Mouse (Mus musculus) limb, embryonic 12.5 days (tissue): ENCODE measurements at regions not wholly inside any gene's neighbourhood (a gene's known extent, or its start where the extent isn't known, plus 50 kb on each side); places are given as distances from the start of the nearest gene placed in this dataset.

Source experiments
- ATAC-seq: fragments of 200-750 bp; cut with Nextera tagmentation; 2 replicates; pipeline ENCODE4 v1.8.0; 2017; ENCODE audit warnings: low read depth, moderate TSS enrichment; ENCODE audit not compliant: insufficient number of reproducible peaks, insufficient read depth, low FRiP score, low TSS enrichment
- H3K27ac ChIP-seq: fragments of 300-500 bp; sonication (generic); 2 replicates; pipeline ENCODE4 v1.5.1; 2016; ENCODE audit warnings: mild to moderate bottlenecking, moderate library complexity
- H3K27me3 ChIP-seq: fragments of 300-500 bp; sonication (generic); 2 replicates; pipeline ENCODE4 v1.6.1; 2016; ENCODE audit warnings: mild to moderate bottlenecking, moderate library complexity
- H3K36me3 ChIP-seq: fragments of 300-500 bp; sonication (generic); 2 replicates; pipeline ENCODE4 v1.6.1; 2016; ENCODE audit warnings: mild to moderate bottlenecking, moderate library complexity
- H3K4me1 ChIP-seq: fragments of 300-500 bp; sonication (generic); replicated peaks from 2 replicates; pipeline ENCODE4 v1.6.1; 2016
- H3K4me2 ChIP-seq: fragments of 300-500 bp; sonication (generic); 2 replicates; pipeline ENCODE4 v1.6.1; 2016; ENCODE audit warnings: mild to moderate bottlenecking, moderate library complexity
- H3K4me3 ChIP-seq: fragments of 300-500 bp; sonication (generic); replicated peaks from 2 replicates; pipeline ENCODE4 v1.5.1; 2016; ENCODE audit warnings: mild to moderate bottlenecking
- H3K9ac ChIP-seq: fragments of 300-500 bp; sonication (generic); replicated peaks from 2 replicates; pipeline ENCODE4 v1.6.1; 2016; ENCODE audit warnings: mild to moderate bottlenecking, moderate library complexity
- H3K9me3 ChIP-seq: fragments of 300-500 bp; sonication (generic); 2 replicates; pipeline ENCODE4 v1.6.1; 2016; ENCODE audit warnings: mild to moderate bottlenecking, moderate library complexity
- WGBS: fragments of 180-500 bp; shearing (Covaris S2); methylation state at CpG from one replicate; pipeline ENCODE4 v1.1.7; 2016; 5-methylcytosine and 5-hydroxymethylcytosine counted together

- Histone ChIP-seq H3K4me3 (no peak overlapping the region), H3K36me3 (no peaks in the 10 kb centered on the region), H3K4me2 (no peak overlapping the region), H3K27ac (no peak overlapping the region), H3K27me3 (no peaks in the 10 kb centered on the region), H3K9ac (no peak overlapping the region), H3K9me3 (peaks cover 7% of the 10 kb centered on the region; the same call in 1 of the 2 replicates), H3K4me1 (no peaks in the 10 kb centered on the region)
- no peak for ATAC-seq
- WGBS = 74% methylated on average over 1 of the region's 1 CpGs
Measured at GRCm38 (mm10) chr11:43952151-43952550, 51.1 kb upstream of the Adra1b start.

GRCm38 (mm10) chr11:43958241-43958975 is 57.4 kb upstream of the Adra1b start:
- H3K9ac ChIP-seq = no peak overlapping the region
- WGBS = 28% methylated on average over 3 of the region's 3 CpGs
- H3K9me3 ChIP-seq = no peaks in the 10 kb centered on the region
- no peaks in the 10 kb centered on the region for H3K36me3 ChIP-seq
- H3K27ac ChIP-seq = no peak overlapping the region
- no peak overlapping the region for H3K4me3 ChIP-seq
- H3K4me2 ChIP-seq = no peak overlapping the region
- no peaks in the 10 kb centered on the region for H3K27me3 ChIP-seq
- H3K4me1 ChIP-seq = no peaks in the 10 kb centered on the region; the same call in 1 of the 2 replicates
- ATAC-seq = no peak

DNA sequence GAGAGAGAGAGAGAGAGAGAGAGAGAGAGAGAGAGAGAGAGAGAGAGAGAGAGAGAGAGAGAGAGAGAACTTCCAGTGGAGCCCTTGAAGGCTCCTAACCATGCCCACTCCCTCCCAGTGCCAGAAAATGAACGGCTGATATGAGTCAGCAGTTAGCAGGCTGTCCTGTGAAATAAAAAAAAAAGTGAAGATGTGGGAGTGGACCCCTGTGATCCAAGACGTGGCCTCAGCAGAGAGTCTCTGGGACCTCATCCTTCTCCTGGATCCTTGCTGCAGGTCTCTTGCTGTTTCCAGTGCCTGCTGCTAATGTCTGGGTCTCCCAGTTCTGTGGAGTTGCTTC is 57.9 kb upstream of the Adra1b start:
- Histone ChIP-seq H3K36me3 (no peaks in the 10 kb centered on the region), H3K9ac (no peak overlapping the region), H3K9me3 (no peaks in the 10 kb centered on the region), H3K4me2 (no peak overlapping the region), H3K4me3 (no peak overlapping the region), H3K27ac (no peak overlapping the region), H3K27me3 (no peaks in the 10 kb centered on the region), H3K4me1 (no peaks in the 10 kb centered on the region; the same call in 1 of the 2 replicates)
- WGBS = 46% methylated on average over 2 of the region's 2 CpGs
- ATAC-seq = no peak

DNA sequence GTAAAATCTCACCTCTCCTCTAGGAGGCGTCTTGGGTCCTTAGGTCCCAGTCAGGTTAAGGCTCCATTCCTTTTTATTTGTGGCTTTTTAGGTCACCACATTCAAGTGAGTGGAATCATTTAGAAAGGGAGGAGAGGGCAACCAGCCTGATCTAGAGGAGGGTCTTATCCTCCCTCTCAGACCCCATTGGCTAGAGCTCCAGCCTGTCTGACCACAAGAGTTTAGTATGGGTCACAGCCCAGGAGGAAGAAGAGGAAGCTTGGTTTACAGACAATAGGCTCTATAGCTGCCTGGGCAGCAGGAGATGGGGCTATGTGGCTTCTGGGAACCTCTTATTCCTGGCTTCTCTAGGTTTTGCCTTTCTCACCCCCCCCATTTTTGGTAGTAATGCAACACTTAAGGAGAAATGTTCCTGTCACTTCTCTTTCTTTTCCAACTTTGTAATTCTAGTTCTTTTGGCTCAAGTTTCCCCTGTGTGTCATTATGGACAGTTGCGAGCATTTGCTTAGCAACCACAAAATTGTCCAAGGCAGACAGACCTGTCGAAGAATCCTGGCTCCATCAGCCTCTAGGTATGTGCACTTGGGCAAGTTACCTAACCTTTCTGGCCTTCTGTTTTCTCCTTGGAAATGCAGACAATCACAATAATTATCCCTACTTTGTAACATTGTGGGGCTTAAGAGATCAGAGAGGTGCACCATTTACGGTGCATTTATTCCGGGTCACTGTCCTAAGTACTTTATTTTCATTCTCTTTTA is 59.5 kb upstream of the Adra1b start:
- H3K4me1 ChIP-seq = no peaks in the 10 kb centered on the region; the same call in 1 of the 2 replicates
- H3K9ac ChIP-seq = no peak overlapping the region
- no peak overlapping the region for H3K27ac ChIP-seq
- no peaks in the 10 kb centered on the region for H3K27me3 ChIP-seq
- no peak for ATAC-seq
- 79% methylated on average over 5 of the region's 5 CpGs for WGBS
- H3K36me3 ChIP-seq = no peaks in the 10 kb centered on the region
- no peak overlapping the region for H3K4me2 ChIP-seq
- no peak overlapping the region for H3K4me3 ChIP-seq
- no peaks in the 10 kb centered on the region for H3K9me3 ChIP-seq

DNA sequence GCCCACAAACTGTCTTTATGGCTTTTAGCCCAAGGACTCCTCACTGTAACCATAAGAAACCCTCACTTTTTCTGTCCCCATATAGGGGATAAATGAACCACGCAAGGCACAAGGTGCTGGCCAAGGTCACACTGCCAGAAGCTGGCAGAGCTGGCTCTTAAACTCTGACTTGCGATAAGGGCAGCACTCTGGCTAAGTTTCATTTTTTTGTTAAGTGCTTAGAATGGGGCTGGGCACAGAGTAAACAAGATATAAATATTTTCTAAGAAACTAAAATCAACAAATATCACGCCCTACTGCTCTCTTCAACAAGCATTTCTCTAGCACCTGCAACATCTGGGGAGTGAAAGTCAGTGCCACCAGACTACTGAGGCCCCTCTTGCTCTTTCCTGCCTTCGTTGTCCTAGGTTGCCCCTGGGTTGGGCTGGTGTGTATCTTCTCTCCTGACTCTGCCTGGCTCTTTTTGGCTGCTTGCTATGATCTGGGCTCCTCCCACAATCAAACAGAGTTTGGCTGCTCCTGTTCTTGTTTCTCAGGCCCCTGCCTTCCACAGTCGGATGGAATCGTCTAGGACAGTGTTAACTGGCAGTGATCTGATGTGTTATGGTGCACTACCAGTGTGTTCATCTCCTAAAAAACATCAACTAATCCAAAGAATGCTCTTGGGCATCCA is 60.5 kb upstream of the Adra1b start:
- H3K27me3 ChIP-seq = no peaks in the 10 kb centered on the region
- no peak overlapping the region for H3K4me2 ChIP-seq
- WGBS = 83% methylated on average over 6 of the region's 6 CpGs
- no peaks in the 10 kb centered on the region for H3K36me3 ChIP-seq
- no peak overlapping the region for H3K27ac ChIP-seq
- H3K4me3 ChIP-seq = no peak overlapping the region
- no peaks in the 10 kb centered on the region for H3K9me3 ChIP-seq
- H3K4me1 ChIP-seq = no peaks in the 10 kb centered on the region; the same call in 1 of the 2 replicates
- no peak overlapping the region for H3K9ac ChIP-seq
- ATAC-seq = no peak

DNA sequence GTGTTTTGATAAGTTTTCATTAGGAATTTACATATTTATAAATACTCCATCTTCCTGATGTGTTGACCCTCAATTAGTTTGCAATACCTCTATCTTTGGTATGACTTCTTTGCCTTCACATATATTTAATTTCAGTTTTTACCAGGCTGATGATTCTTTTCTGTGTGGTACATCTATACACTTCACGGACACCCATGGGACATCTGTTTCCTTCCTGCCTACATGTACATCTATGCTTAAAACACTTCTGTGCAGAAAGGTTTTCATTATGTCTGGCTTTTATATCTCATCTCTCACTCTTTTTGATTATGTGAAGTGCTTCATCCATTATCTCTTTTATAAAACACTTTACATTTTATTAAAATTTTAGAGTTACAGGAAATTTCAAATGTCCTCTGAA is 66.8 kb upstream of the Adra1b start:
- Histone ChIP-seq H3K4me3 (no peak overlapping the region), H3K27ac (no peak overlapping the region), H3K9ac (no peak overlapping the region), H3K36me3 (no peaks in the 10 kb centered on the region), H3K9me3 (no peaks in the 10 kb centered on the region), H3K27me3 (no peaks in the 10 kb centered on the region), H3K4me2 (no peak overlapping the region), H3K4me1 (no peaks in the 10 kb centered on the region)
- ATAC-seq = no peak
- WGBS = 84% methylated on average over 1 of the region's 1 CpGs

DNA sequence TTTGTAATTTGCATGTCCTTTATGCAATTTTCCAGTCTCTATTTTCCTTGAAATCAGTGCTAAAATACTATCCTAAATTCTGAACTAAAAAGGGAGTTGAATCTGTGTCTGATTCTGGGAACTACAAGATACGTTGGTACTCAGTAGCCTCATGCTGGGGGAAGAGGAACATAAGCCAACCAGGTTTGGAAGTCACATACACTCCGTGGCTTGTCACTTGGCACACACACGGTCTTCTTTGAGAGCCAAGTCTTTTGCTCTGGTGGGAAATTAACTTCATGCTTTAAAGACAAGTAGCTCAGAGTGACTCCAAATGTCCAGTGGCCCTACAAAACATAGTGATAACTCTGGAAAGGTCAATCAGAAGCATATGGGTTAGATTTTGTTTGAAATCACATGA is 70.9 kb upstream of the Adra1b start:
- H3K9ac ChIP-seq = no peak overlapping the region
- H3K9me3 ChIP-seq = no peaks in the 10 kb centered on the region
- no peak for ATAC-seq
- H3K4me3 ChIP-seq = no peak overlapping the region
- H3K27me3 ChIP-seq = no peaks in the 10 kb centered on the region
- no peaks in the 10 kb centered on the region for H3K36me3 ChIP-seq
- H3K27ac ChIP-seq = no peak overlapping the region
- no peak overlapping the region for H3K4me2 ChIP-seq
- H3K4me1 ChIP-seq = no peaks in the 10 kb centered on the region
- 77% methylated on average over 3 of the region's 3 CpGs for WGBS

- H3K36me3 ChIP-seq = no peaks in the 10 kb centered on the region
- no peak overlapping the region for H3K4me3 ChIP-seq
- H3K4me1 ChIP-seq = no peaks in the 10 kb centered on the region
- 38% methylated on average over 4 of the region's 4 CpGs for WGBS
- no peaks in the 10 kb centered on the region for H3K9me3 ChIP-seq
- ATAC-seq = no peak
- H3K4me2 ChIP-seq = no peak overlapping the region
- H3K27ac ChIP-seq = no peak overlapping the region
- H3K27me3 ChIP-seq = no peaks in the 10 kb centered on the region
- no peak overlapping the region for H3K9ac ChIP-seq
Measured at GRCm38 (mm10) chr11:43976024-43976423, 75.0 kb upstream of the Adra1b start.

GRCm38 (mm10) chr11:43979406-43979805 is 78.4 kb upstream of the Adra1b start:
- Histone ChIP-seq H3K4me3 (no peak overlapping the region), H3K27ac (no peak overlapping the region)

DNA sequence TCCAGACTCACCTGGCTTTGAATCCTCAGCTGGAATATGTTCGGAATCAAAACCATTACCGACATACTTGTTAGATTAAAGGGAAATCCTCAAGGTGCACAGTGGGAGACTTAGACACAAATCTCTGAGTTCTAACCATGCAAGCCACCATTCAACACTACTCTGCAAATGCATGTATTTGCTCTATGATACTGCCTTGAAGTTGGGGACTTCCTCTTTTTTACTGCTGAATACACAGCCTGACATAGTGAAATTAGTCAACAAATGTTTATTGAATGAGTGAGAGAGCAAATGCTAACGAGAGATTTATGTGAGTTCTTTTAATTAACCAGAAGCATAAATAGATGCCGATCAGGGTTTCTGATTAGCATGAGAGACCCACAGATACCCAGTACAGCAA is 79.4 kb upstream of the Adra1b start:
- Histone ChIP-seq H3K27ac (no peak overlapping the region), H3K4me1 (no peaks in the 10 kb centered on the region), H3K4me3 (no peak overlapping the region), H3K27me3 (no peaks in the 10 kb centered on the region), H3K9me3 (no peaks in the 10 kb centered on the region), H3K9ac (no peak overlapping the region), H3K36me3 (no peaks in the 10 kb centered on the region), H3K4me2 (no peak overlapping the region)
- 66% methylated on average over 4 of the region's 4 CpGs for WGBS
- no peak for ATAC-seq

More at GRCm38 (mm10) chr11:43979406-43979805, 78.4 kb upstream of the Adra1b start:
- no peak overlapping the region for H3K4me2 ChIP-seq
- no peaks in the 10 kb centered on the region for H3K4me1 ChIP-seq
- no peak overlapping the region for H3K9ac ChIP-seq
- WGBS = 71% methylated on average over 7 of the region's 7 CpGs
- H3K9me3 ChIP-seq = no peaks in the 10 kb centered on the region
- ATAC-seq = no peak
- H3K36me3 ChIP-seq = no peaks in the 10 kb centered on the region
- H3K27me3 ChIP-seq = no peaks in the 10 kb centered on the region

- no peaks in the 10 kb centered on the region for H3K36me3 ChIP-seq
- H3K27ac ChIP-seq = no peak overlapping the region
- H3K4me1 ChIP-seq = peaks cover 13% of the 10 kb centered on the region
- H3K9me3 ChIP-seq = no peaks in the 10 kb centered on the region
- H3K9ac ChIP-seq = no peak overlapping the region
- 95% methylated on average over 1 of the region's 1 CpGs for WGBS
- H3K4me3 ChIP-seq = no peak overlapping the region
- no peak overlapping the region for H3K4me2 ChIP-seq
- H3K27me3 ChIP-seq = no peaks in the 10 kb centered on the region
- ATAC-seq = no peak
Measured at GRCm38 (mm10) chr11:43989911-43990430, 89.0 kb upstream of the Adra1b start.
